Comparison of ENCODE assay signal across 12 mouse cellular contexts in genomic region chr1:138516946-138517345, GRCm38 (mm10).
DNase-seq lines count a peak whose midpoint lies in the region; ATAC-seq and TF ChIP-seq lines count a peak whose summit lies in the region.
"Had no signal": no experiment of that assay in that cellular context is flagged by ENCODE, and none has a peak within 500 bp of the region (broad histone marks: within the 10 kb centered on the region; RNA-seq: fewer than 3 reads in every experiment).

No protein-coding gene starts in this region.

- TF ChIP-seq POLR2A in heart, adult 2 months (IDR thresholded peaks at IDR 0.05; ENCODE audit: insufficient read depth, low read depth, low read length) = no peak

- no peak for TF ChIP-seq EP300 in heart, adult 2 months (IDR thresholded peaks at IDR 0.05; ENCODE audit: insufficient read depth, low read depth, low read length)

- no peaks in the 10 kb centered on the region for H3K27me3 ChIP-seq in heart, adult 2 months (ENCODE audit: control insufficient read depth, insufficient read depth, low read length)
- H3K27me3 ChIP-seq in limb, embryonic 12.5 days = no peaks in the 10 kb centered on the region
- H3K27me3 ChIP-seq in hindbrain, embryonic 13.5 days = no peaks in the 10 kb centered on the region
- no peaks in the 10 kb centered on the region for H3K27me3 ChIP-seq in forebrain, embryonic 12.5 days
- H3K27me3 ChIP-seq: forebrain, embryonic 15.5 days; midbrain, embryonic 12.5 days had no signal

- H3K4me1 ChIP-seq in heart, adult 2 months (ENCODE audit: control insufficient read depth, insufficient read depth, low read length) = peaks cover 3% of the 10 kb centered on the region; the same call in 1 of the 2 replicates
- peaks cover 29% of the 10 kb centered on the region for H3K4me1 ChIP-seq in limb, embryonic 12.5 days (replicated peaks)
- no peaks in the 10 kb centered on the region for H3K4me1 ChIP-seq in hindbrain, embryonic 13.5 days (replicated peaks)
- peaks cover 7% of the 10 kb centered on the region; the same call in 1 of the 2 replicates for H3K4me1 ChIP-seq in forebrain, embryonic 12.5 days

- H3K4me3 ChIP-seq in heart, adult 2 months = no peak overlapping the region
- no peak overlapping the region for H3K4me3 ChIP-seq in limb, embryonic 12.5 days (replicated peaks)
- H3K4me3 ChIP-seq in hindbrain, embryonic 13.5 days = no peak overlapping the region
- H3K4me3 ChIP-seq in forebrain, embryonic 12.5 days (replicated peaks) = no peak overlapping the region
- H3K4me3 ChIP-seq: forebrain, embryonic 15.5 days; hindbrain, embryonic 10.5 days; midbrain, embryonic 12.5 days had no signal

- 51% methylated on average over 2 of the region's 2 CpGs for WGBS in heart, adult 2 months
- WGBS in limb, embryonic 12.5 days = 65% methylated on average over 2 of the region's 2 CpGs
- WGBS in hindbrain, embryonic 13.5 days = 91% methylated on average over 2 of the region's 2 CpGs
- 78% methylated on average over 2 of the region's 2 CpGs for WGBS in forebrain, embryonic 12.5 days

- no peak for DNase-seq in heart, adult 2 months
- DNase-seq in heart, adult 11 months = no peak
- peak; percentile 66 for DNase-seq in CD4-positive, CD25-positive, alpha-beta regulatory T cell, adult 2 months (ENCODE audit: low read depth, low spot score)
- DNase-seq in natural killer cell, adult 2 months (ENCODE audit: low spot score in 2 of 2) = peak; percentile 27 to 41
- DNase-seq in kidney, postnatal 14 days = no peak
- DNase-seq: left cerebral cortex, postnatal 4 days had no signal

- intact Hi-C loops in heart, adult 2 months (cut with DNase I) = no loop called here

- no peak for ATAC-seq in limb, embryonic 12.5 days (ENCODE audit: insufficient number of reproducible peaks, insufficient read depth, low FRiP score, low TSS enrichment, low read depth)
- no peak for ATAC-seq in hindbrain, embryonic 13.5 days (ENCODE audit: low FRiP score)
- no peak for ATAC-seq in forebrain, embryonic 12.5 days (ENCODE audit: low FRiP score)
- ATAC-seq: forebrain, embryonic 15.5 days had no signal

- peak overlapping the region; percentile 12; the same call in 1 of the 2 replicates for H3K27ac ChIP-seq in heart, adult 2 months
- H3K27ac ChIP-seq in limb, embryonic 12.5 days = no peak overlapping the region
- H3K27ac ChIP-seq in hindbrain, embryonic 13.5 days = no peak overlapping the region
- no peak overlapping the region for H3K27ac ChIP-seq in forebrain, embryonic 12.5 days
- H3K27ac ChIP-seq: forebrain, embryonic 15.5 days; hindbrain, embryonic 10.5 days; midbrain, embryonic 12.5 days had no signal

- no peaks in the 10 kb centered on the region for H3K9me3 ChIP-seq in limb, embryonic 12.5 days
- no peaks in the 10 kb centered on the region for H3K9me3 ChIP-seq in hindbrain, embryonic 13.5 days
- no peaks in the 10 kb centered on the region for H3K9me3 ChIP-seq in forebrain, embryonic 12.5 days
- H3K9me3 ChIP-seq: forebrain, embryonic 15.5 days; hindbrain, embryonic 10.5 days; midbrain, embryonic 12.5 days had no signal

- 0 out of 2 replicates have a peak overlapping the region, but pooled peaks have one; percentile 20 for H3K4me2 ChIP-seq in limb, embryonic 12.5 days
- no peak overlapping the region for H3K4me2 ChIP-seq in hindbrain, embryonic 13.5 days
- no peak overlapping the region for H3K4me2 ChIP-seq in forebrain, embryonic 12.5 days
- H3K4me2 ChIP-seq: forebrain, embryonic 15.5 days; midbrain, embryonic 12.5 days had no signal

- H3K36me3 ChIP-seq in heart, adult 2 months (ENCODE audit: control insufficient read depth, insufficient read depth, low read length) = peaks cover 4% of the 10 kb centered on the region; the same call in 1 of the 2 replicates
- no peaks in the 10 kb centered on the region for H3K36me3 ChIP-seq in limb, embryonic 12.5 days
- H3K36me3 ChIP-seq in hindbrain, embryonic 13.5 days = no peaks in the 10 kb centered on the region
- H3K36me3 ChIP-seq in forebrain, embryonic 12.5 days (replicated peaks) = no peaks in the 10 kb centered on the region
- H3K36me3 ChIP-seq: forebrain, embryonic 15.5 days; hindbrain, embryonic 10.5 days; midbrain, embryonic 12.5 days had no signal

- H3K79me2 ChIP-seq in heart, adult 2 months (replicated peaks; ENCODE audit: control insufficient read depth, insufficient read depth, low read length) = no peaks in the 10 kb centered on the region

- TF ChIP-seq CTCF in heart, adult 2 months (IDR thresholded peaks at IDR 0.05) = no peak

- H3K9ac ChIP-seq in heart, adult 2 months (ENCODE audit: low read depth, low read length) = no peak overlapping the region
- H3K9ac ChIP-seq in limb, embryonic 12.5 days (replicated peaks) = no peak overlapping the region
- no peak overlapping the region for H3K9ac ChIP-seq in hindbrain, embryonic 13.5 days
- no peak overlapping the region for H3K9ac ChIP-seq in forebrain, embryonic 12.5 days
- H3K9ac ChIP-seq: forebrain, embryonic 15.5 days; midbrain, embryonic 12.5 days had no signal

Comparison
In these comparisons a context has a peak if more than half of its experiments do, and no peak if none do; other contexts are left out.
1. DNase-seq: peak in CD4-positive, CD25-positive, alpha-beta regulatory T cell, adult 2 months (single experiment) and natural killer cell, adult 2 months (2 of 2); none in heart, adult 2 months (0 of 2), heart, adult 11 months (single experiment) and kidney, postnatal 14 days (single experiment).